In genomic region chr10:123075751-123076242, GRCm38 (mm10) we compare ENCODE assay signal across 8 mouse cellular contexts. TPM values are rescaled to one million over a fixed set of nuclear protein-coding genes. Genes with fewer than 3 reads are reported as not detected.
A peak's percentile ranks its signal among the peaks of the same experiment; 100 is the strongest.
DNase-seq lines count a peak whose midpoint lies in the region; ATAC-seq and TF ChIP-seq lines count a peak whose summit lies in the region.

No protein-coding gene starts in this region.

- WGBS in cerebellum, adult 2 months: under 1% methylated on average over 48 of the region's 48 CpGs
- under 1% methylated on average over 41 of the region's 48 CpGs for WGBS in heart, postnatal 0 days
- under 1% methylated on average over 46 of the region's 48 CpGs for WGBS in liver, embryonic 14.5 days (ENCODE audit: insufficient replicate concordance)

- H3K4me1 ChIP-seq in cerebellum, adult 2 months (ENCODE audit: control insufficient read depth, insufficient read depth, low read length): no peaks in the 10 kb centered on the region; the same call in 1 of the 2 replicates
- H3K4me1 ChIP-seq in heart, postnatal 0 days (ENCODE audit: control insufficient read depth, insufficient read depth): peaks cover 19% of the 10 kb centered on the region
- peaks cover 11 to 22% of the 10 kb centered on the region in 2 experiments; a peak in 3 of 4 replicates for H3K4me1 ChIP-seq in liver, embryonic 14.5 days (replicated peaks; ENCODE audit: control insufficient read depth in 2 of 2, insufficient read depth in 2 of 2, low read length in 1 of 2)

- ATAC-seq in heart, postnatal 0 days (ENCODE audit: insufficient read depth, low read depth): peak; percentile 56
- ATAC-seq in liver, embryonic 14.5 days (ENCODE audit: insufficient read depth): peak; percentile 77

- no peaks in the 10 kb centered on the region for H3K27me3 ChIP-seq in cerebellum, adult 2 months (ENCODE audit: control insufficient read depth, insufficient read depth, low read length)
- H3K27me3 ChIP-seq in heart, postnatal 0 days (ENCODE audit: control insufficient read depth, insufficient read depth, low read length): no peaks in the 10 kb centered on the region
- no peaks in the 10 kb centered on the region for H3K27me3 ChIP-seq in liver, embryonic 14.5 days (ENCODE audit: control insufficient read depth, insufficient read depth, low read length)
- no peaks in the 10 kb centered on the region for H3K27me3 ChIP-seq in splenic B cell, adult 2 months (ENCODE audit: control insufficient read depth, insufficient read depth, low read length, poor library complexity, severe bottlenecking)

- H3K4me2 ChIP-seq in heart, postnatal 0 days (ENCODE audit: low read depth, low read length): peak overlapping the region; percentile 91
- H3K4me2 ChIP-seq in liver, embryonic 14.5 days (ENCODE audit: low read depth): peak overlapping the region; percentile 67

- H3K36me3 ChIP-seq in heart, postnatal 0 days (replicated peaks; ENCODE audit: control insufficient read depth, insufficient read depth, low read length): no peaks in the 10 kb centered on the region; the same call in 1 of the 2 replicates
- H3K36me3 ChIP-seq in liver, embryonic 14.5 days (replicated peaks; ENCODE audit: control insufficient read depth, insufficient read depth, low read depth): no peaks in the 10 kb centered on the region; the same call in 1 of the 2 replicates
- no peaks in the 10 kb centered on the region for H3K36me3 ChIP-seq in splenic B cell, adult 2 months (ENCODE audit: control insufficient read depth, insufficient read depth, low read length, poor library complexity, severe bottlenecking)

- peak overlapping the region; percentile 61 for H3K4me3 ChIP-seq in cerebellum, adult 2 months (replicated peaks; ENCODE audit: insufficient read depth, low read depth, low read length)
- peak overlapping the region; percentile 99 for H3K4me3 ChIP-seq in heart, postnatal 0 days (ENCODE audit: low read depth, low read length)
- H3K4me3 ChIP-seq in liver, embryonic 14.5 days (ENCODE audit: insufficient read depth in 1 of 2, low read depth in 2 of 2, low read length in 2 of 2): peak overlapping the region; percentile 83 to 92

- TF ChIP-seq CTCF in cerebellum, adult 2 months (IDR thresholded peaks at IDR 0.05; ENCODE audit: borderline replicate concordance, insufficient read depth, low read depth, low read length): no peak
- no peak for TF ChIP-seq CTCF in heart, postnatal 0 days (IDR thresholded peaks at IDR 0.05; ENCODE audit: low read depth)
- TF ChIP-seq CTCF in liver, embryonic 14.5 days (IDR thresholded peaks at IDR 0.05; ENCODE audit: low read depth): no peak

- H3K9me3 ChIP-seq in heart, postnatal 0 days (replicated peaks; ENCODE audit: control insufficient read depth, low read length): no peaks in the 10 kb centered on the region
- no peaks in the 10 kb centered on the region for H3K9me3 ChIP-seq in liver, embryonic 14.5 days (ENCODE audit: control insufficient read depth, low read length)

- H3K27ac ChIP-seq in cerebellum, adult 2 months (ENCODE audit: insufficient read depth, low read length): peak overlapping the region; percentile 87; the same call in 1 of the 2 replicates
- H3K27ac ChIP-seq in heart, postnatal 0 days (ENCODE audit: low read depth): peak overlapping the region; percentile 92
- peak overlapping the region; percentile 26 for H3K27ac ChIP-seq in liver, embryonic 14.5 days

- H3K9ac ChIP-seq in heart, postnatal 0 days (replicated peaks; ENCODE audit: low read depth, low read length): peak overlapping the region; percentile 97
- peak overlapping the region; percentile 87 for H3K9ac ChIP-seq in liver, embryonic 14.5 days (replicated peaks)

- no peak for TF ChIP-seq POLR2A in cerebellum, adult 2 months (IDR thresholded peaks at IDR 0.05; ENCODE audit: borderline replicate concordance, insufficient read depth, low read length)

- DNase-seq in heart, adult 18-20 months: peak; percentile 25 to 58
- no peak for DNase-seq in heart, adult 9 months (ENCODE audit: low spot score in 2 of 2)
- peak; percentile 58 for DNase-seq in CD4-positive helper T cell, adult 2 months (ENCODE audit: low read depth, low spot score)
- DNase-seq in cerebellum, adult 2 months: peak in 1 of 2 experiments; percentile 58
- no peak for DNase-seq in heart, postnatal 0 days (ENCODE audit: low spot score)
- no peak for DNase-seq in liver, embryonic 14.5 days (ENCODE audit: low read depth in 3 of 3, low spot score in 3 of 3)
- DNase-seq in splenic B cell, adult 2 months (ENCODE audit: low read depth, low spot score): peak; percentile 39
- no peak for DNase-seq in retina, embryonic 14.5 days (ENCODE audit: low spot score)

- TF ChIP-seq EP300 in heart, postnatal 0 days (IDR thresholded peaks at IDR 0.05; ENCODE audit: low read depth): no peak
- no peak for TF ChIP-seq EP300 in liver, embryonic 14.5 days (IDR thresholded peaks at IDR 0.05; ENCODE audit: low read depth)

RNA-seq across cellular contexts. Expression of gene Mon2, which starts 0.5 kb away (rescaled TPM):
- 10 to 100 TPM; 36.4 to 41.7 TPM for total RNA-seq in heart, adult 18-20 months (2021)
- 64.1 and 67.2 TPM in 2 replicates for polyA plus RNA-seq in cerebellum, adult 2 months (2012; rRNA removed)
- total RNA-seq in heart, postnatal 0 days (2014; rRNA removed; ENCODE audit: low replicate concordance): 35.0 and 62.0 TPM in 2 replicates
- 14.3 and 15.2 TPM in 2 replicates for polyA plus RNA-seq in heart, postnatal 0 days (2015; fragmentation: Nextera tagmentation; extraction: Ambion mirVana)
- polyA plus RNA-seq in liver, embryonic 14.5 days (2012; rRNA removed): 9.1 and 12.6 TPM in 2 replicates
- 9.8 and 12.0 TPM in 2 replicates for polyA plus RNA-seq in liver, embryonic 14.5 days (2014; fragmentation: Nextera tagmentation; extraction: Ambion mirVana)

Comparison
In these comparisons a context has a peak if more than half of its experiments do, and no peak if none do; other contexts are left out.
1. DNase-seq: peak in heart, adult 18-20 months (2 of 2), CD4-positive helper T cell, adult 2 months (single experiment) and splenic B cell, adult 2 months (single experiment); none in heart, adult 9 months (0 of 2), heart, postnatal 0 days (single experiment), liver, embryonic 14.5 days (0 of 3) and retina, embryonic 14.5 days (single experiment).
2. H3K27ac ChIP-seq: peak in every context shown above with its lines; median percentile 92 in heart, postnatal 0 days; 87 in cerebellum, adult 2 months; 26 in liver, embryonic 14.5 days.
3. Peak in every context shown above with its lines, with median percentiles within 50 percentile points of each other: H3K4me3 ChIP-seq.